Mouse (Mus musculus): ENCODE data around the gene Itsn1.
A peak's percentile ranks its signal among the peaks of the same experiment; 100 is the strongest.

Gene Itsn1

DNA sequence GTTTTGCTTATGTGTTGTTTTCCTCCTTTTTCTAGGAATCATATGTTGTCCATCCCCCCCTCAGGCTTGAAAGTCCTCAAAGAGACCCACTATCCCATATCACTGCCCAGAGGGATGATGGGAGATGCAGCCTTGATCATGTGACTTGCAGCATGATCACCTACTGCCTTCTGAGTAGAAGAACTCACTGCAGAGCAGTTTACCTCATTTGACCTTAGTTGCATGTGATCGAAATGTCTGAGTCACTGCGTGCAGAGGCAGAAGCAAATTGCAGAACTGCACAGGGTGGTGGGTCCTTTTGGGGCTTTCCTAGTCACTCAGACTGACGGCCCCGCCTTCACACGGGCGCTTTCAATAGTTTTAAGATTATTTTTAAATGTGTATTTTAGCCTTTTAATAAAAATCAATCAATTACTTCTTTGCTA is 141.1 kb downstream of the Itsn1 start:
- DNase-seq (ENCODE audit: low read depth, low spot score) = no peak

DNA sequence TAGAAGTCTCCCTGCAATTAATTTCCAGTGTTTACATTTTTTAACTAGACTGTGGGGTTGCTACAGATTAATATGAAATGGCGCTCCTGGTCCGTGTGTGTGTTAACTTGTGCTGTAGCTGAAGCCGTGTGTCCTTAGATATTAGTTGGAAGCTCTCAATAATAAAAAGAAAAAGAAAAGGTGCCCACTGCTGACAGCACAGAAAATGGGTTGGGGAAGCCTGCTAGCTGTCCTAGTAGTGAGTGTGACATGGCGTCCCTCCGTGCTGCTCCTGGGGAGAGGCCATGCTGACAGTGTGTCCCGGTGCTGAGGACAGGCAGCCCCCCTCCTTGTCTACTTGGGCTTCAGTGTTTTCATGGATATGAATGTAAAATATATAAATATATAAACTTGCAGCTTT is 142.1 kb downstream of the Itsn1 start:
- DNase-seq (ENCODE audit: low read depth, low spot score) = no peak

DNA sequence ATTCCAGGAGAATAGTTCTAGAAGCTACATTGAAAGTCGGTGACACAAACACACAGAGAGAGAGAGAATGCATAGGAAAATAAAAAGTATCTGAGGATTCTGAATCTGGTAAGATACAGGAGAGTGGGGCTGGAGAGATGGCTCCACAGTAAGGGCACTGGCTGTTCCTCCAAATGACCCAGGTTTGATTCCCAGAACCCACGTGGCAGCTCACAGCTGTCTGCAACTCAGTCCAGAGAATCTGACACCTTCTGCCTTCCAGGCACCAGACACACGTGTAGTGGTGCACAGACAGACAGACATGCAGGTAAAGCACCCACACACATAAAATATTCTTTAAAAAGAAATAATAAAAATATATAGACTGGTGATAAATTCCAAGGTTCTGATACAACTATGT is 144.6 kb downstream of the Itsn1 start:
- no peak for DNase-seq (ENCODE audit: low read depth, low spot score)

DNA sequence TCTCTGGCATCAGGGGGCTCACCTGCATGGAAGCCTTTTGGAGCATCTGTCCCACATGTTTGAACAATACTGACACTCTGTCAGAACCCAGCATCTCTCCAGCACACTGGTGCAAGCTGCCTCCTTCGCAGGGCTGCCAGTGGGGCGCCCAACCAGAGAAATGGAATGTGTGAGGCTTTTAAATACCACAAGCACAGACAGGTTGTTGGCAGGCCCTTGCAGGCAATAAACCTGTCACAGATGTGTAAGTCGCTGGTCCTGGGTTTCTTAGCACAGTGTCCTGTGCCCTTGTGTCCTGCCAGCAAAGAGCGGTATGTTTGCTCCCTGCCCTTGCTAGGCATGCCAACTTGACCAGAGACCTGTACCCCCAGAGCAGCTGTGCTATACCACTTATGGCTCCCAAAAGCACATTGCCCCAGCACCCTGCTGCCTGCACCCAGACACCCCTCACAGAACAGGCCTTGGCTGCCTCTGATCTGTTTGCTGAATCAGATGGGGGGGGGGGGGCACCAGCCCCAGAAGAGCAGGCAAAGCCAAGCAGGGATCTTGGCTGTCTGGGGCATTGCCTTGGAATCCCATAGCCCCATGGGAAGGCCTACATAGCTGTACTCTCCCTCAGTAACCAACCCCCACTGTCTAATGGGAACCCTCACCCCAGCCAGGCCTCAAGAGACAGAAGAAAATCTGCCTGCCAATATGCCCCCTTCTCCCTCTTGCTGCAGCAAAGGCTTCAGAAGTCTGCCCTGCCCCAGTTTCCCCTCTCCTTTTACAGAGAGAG is 146.7 kb downstream of the Itsn1 start:
- DNase-seq (ENCODE audit: low read depth, low spot score) = no peak

DNA sequence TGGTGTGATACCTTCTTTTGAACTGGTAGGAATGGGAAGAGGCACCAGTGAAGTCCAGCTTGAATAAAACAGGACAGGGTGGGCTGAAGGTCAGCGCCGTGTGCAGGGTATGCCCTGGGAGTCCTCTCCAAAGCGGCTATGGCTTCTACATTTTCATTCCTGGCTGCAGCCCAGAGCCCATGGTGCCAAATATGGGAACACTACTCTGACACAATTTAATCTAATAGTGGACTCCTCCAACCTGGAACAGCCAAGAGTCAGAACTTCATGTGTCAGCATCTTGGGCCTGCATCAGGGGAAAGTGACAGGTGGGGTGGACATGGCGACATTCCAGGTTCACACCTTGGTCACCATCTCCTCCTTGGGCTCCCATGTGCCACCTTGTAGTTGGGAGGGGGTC is 147.4 kb downstream of the Itsn1 start:
- no peak for DNase-seq (ENCODE audit: low read depth, low spot score)

DNA sequence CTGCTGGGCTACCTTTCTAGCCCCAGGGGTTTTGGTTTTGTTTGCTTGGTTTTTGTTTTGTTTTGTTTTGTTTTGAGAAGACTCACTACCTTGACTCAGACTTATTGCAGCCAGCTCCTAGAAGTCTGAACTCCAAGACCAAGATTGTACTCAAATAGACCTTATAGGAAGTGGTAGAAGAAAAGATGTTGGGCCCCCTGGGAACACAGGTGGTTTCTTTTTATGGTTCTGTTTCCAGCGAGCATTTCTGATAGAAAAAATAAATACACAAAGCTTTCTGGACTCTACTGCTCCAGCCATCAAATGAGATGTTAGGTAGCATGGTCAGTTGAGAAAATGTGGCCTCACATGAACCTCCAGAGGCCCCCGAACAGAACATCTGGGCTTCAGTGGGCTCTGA is 150.0 kb downstream of the Itsn1 start:
- DNase-seq (ENCODE audit: low read depth, low spot score) = no peak

DNA sequence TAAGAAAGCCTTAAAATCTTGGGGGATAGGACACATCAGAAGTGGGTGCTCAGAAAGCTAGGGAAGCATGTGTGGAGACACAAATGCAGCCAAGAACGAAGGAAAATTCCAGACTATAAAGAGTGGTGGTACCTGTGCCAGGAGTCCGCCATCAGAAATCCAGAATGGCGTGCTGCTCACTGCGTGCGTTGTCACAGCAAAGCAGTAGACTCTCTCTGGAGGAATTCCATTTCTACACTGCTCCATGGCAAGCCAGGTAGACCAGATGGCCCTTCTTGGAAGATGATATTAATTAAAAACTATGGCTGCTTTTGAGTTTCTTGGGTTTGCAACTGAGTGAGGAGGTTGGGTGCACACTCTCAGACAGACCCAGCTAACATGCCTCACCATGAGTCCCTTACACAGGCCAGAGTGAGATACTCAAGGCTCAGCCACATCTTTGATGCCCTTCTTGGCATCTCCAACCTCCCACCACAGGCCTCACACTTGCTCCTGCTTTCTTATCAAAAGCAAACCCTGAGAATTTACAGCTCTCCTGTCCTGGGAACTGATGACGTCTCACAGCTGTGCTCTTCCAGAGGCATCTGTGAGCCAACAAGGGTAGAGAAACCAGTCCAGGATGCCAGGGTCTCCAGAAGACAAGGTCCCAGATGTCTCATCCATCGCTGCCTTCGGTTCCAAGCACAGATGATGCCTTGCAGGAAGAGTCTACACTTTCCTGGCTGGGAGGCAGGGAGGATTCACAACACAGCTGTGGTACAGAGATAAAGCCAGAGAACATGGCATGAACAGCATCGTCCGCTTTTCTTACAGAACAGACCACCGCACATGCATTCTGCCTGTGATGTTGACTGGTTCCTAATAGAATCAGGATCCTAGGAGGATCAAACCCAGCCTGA is 152.0 kb downstream of the Itsn1 start:
- no peak for DNase-seq (ENCODE audit: low read depth, low spot score)

DNA sequence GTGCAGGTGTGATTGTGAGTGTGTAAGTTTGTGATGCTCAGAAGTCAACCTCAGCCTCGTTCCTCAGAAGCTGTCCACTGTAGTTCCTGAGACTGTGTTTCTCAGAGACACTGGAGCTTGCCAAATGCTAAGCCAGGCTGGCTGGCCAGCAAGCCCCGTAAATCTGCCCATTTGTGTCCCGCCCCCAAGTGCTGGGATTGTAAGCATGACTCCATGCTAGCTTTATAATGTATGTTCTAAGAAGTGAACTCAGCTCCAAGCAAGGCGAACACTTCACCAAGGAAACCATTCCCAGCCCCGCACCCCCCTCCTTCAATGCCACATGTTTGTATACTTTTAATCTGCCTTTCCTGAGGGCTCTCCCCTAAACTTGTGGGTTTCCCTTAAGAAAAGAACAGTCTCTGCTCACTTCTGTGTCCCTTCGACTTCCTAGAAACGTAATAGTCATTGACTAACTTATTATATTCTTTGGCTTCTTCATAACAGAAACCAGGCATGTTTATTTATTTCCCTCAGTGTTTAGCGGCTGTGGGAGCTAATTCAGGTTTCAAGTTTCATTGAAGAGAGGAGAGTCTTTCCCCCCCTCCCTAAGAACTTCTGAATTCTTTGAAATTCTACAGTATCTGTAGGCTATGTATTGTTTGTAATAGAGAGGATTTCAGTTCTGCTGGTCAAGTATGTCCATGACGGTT is 153.2 kb downstream of the Itsn1 start:
- no peak for DNase-seq (ENCODE audit: low read depth, low spot score)

DNA sequence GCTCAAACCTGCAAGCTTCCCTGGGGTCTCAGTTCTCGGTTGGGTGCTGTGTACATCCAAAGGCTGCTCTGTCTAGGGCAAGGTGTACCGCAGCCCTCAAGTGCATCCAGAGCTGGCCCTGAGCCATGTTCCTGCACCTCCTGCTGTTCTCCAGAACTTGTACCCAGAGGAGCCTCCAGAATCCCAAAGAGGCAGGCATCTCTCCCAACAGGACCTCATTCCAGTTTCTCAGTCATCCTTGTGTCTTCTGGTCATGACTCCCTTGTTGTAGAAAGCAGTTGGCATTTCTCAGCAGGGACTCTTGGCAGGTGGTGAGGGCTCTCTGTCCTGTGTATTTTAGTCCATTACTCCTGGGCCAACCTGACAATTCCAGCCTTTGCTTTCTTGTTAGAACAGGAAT is 154.6 kb downstream of the Itsn1 start:
- DNase-seq (ENCODE audit: low read depth, low spot score) = no peak

DNA sequence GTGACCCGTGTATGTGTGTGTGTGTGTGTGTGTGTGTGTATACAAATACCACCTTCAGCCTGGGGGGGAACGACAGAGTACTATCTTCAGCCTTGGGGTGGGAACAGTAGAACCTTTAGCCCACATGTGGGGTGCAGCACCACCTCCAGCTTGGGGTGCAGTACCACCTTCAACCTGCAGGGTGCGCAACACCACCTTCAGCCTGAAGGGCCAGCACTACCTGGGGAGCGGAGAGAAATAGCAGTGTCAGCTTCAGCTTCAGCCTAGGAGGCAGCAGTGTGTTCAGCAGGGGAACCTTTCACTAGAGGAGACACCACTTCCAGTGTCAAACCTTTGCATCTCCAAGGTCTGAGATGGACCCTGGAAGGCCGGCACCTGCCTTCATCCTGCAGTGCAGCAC is 155.1 kb downstream of the Itsn1 start:
- DNase-seq (ENCODE audit: low read depth, low spot score) = no peak

DNA sequence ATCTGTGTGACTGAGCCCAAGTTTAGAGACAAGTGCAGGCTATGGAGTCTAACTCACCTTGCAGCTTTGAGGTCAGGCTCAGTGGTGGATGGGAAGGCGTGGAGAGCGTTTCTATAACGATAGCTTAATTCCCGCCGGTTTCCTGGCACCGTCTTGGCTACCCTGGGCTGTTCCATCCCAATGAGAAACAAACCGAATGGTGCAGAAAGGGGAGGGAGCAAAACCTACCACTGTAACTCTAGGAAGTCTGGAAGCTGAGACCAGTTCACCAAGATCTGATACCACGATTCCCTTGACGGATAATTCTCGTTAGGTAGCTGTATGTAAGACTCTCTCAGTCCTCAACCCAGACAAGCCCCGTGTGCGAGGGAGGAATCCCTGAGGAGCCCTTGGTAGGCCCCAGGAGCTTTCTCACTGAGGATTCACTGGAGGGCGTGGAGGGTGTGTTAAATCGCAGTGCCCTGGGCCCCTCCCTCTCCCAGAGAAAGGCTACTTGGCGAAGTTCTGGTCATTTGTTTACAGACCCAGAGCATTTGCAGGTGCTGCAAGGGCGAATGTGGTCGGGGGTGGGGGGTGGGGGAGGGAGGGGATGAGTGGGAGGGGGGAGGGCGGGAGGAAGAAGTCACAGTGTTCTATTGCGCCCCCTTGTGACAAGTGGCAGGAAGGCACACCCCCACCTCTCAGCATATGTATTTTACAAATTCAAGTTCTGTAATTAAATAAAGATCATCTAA is 156.5 kb downstream of the Itsn1 start:
- no peak for DNase-seq (ENCODE audit: low read depth, low spot score)

DNA sequence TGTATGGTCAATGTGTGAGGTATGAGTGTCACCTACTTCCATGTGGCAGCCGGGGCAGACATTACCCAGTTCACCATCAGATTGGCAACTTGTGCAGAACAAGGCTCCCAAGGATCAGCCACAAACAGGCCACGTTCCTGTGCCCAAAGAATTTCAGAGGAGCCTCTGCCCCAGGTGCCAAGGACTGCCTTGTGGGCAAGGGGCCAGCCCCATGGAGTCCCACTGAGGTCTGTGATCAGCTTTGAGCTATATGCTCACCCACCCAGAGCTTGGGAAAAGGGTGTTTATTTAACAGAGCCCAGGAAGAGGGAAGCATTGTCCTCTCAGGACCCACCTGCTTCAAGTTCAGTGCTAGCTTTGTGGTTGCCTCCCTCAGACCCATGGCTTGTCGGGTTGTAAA is 159.3 kb downstream of the Itsn1 start:
- no peak for DNase-seq (ENCODE audit: low read depth, low spot score)

DNA sequence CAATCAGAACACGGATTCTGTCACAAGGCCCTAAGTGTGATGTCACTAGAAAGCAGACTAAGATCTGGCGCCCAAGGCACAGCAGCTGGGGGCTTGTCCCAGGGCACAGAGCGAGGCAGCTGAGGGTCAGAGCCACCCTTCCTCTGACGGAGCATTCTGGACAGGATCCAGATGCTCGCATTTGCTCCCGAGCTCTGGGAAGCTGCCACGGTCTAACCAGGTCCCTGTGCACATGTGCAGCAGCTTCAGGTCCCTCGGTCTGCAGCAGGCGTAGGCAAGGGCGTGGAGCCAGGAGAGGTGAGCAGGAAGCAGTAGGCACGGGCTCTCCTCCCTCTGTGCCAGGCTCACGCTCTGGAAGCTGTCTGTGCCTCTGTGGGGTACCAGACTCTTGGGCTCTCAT is 160.8 kb downstream of the Itsn1 start:
- no peak for DNase-seq (ENCODE audit: low read depth, low spot score)

DNA sequence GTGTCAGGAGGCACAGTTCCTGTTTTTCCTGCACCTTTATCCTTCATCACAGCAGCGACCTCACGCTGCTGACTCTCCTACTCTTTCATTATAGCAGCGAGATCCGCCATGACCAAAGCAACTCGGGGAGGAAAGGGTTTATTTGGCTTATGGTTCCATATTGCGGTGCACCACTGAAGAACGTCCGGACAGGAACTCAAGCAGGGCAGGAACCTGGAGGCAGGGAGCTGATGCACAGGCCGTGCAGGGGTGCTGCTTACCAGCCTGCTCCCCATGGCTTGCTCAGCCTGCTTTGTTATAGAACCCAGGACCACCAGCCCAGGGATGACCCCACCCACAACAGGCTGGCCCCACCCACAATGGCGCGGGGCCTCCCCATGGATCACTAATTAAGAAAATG is 162.1 kb downstream of the Itsn1 start:
- DNase-seq (ENCODE audit: low read depth, low spot score) = no peak

DNA sequence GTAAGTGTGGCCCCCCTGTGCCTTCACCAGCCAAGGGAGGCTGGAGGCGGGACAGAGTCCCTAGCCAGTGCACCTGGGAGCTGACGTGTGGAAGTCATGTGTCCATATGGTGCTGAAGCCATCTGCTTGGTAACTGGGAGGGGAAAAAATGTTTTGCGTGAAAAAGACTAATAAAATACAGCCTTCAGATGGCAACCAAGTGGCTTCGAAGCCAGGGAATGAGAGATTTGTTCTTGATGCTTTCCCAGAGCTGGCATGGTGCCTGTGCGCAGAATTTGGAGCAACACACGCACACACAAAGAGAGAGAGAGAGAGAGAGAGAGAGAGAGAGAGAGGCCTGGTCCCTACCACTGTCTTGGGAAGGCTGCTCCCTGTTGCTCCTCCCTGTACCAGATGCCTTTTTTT is 167.3 kb downstream of the Itsn1 start:
- DNase-seq (ENCODE audit: low read depth, low spot score) = peak; percentile 74

DNA sequence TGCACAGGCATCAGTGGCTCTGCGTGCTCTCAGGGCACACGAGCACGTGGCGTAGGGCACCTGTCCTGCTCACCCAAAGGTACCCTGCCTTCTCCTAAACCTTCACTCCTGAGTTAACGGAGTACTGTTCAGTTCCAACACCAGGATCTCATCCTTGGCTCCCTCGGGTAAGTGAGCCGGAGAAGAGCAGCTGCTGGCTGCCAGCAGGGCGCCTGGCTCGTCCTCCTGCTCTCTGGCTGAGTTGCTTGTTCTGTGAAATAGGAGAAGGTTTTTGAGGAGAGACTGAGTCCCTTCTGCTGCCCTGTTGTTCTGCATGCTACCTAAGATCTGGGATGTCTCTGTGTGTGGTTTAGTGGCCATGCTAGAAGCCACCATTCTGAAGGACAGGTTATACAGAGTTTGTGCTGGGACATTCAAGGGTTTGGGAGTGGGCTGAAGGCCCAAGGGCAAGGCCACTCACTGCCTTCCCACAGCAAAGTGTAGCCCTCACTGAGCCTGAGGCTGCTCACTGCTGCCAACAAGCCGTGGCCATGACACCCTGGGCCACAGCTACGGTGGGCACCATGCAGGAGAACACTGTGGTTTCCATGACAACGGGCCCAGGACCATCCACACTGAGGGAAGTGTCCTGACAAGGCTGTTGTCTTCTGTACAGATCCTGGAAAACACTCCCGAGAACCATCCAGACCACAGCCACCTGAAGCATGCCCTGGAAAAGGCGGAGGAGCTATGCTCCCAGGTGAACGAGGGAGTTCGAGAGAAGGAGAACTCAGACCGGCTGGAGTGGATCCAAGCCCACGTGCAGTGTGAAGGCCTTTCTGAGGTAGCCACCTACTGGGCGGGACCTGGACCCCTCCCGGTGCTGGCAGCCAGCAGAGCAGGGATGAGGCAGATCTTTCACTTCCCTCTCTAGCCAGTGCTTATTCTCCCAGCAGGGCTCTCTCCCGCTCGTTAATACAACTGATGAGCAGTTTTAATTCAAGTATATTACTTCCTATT is 170.1 kb downstream of the Itsn1 start:
- no peak for DNase-seq (ENCODE audit: low read depth, low spot score)

DNA sequence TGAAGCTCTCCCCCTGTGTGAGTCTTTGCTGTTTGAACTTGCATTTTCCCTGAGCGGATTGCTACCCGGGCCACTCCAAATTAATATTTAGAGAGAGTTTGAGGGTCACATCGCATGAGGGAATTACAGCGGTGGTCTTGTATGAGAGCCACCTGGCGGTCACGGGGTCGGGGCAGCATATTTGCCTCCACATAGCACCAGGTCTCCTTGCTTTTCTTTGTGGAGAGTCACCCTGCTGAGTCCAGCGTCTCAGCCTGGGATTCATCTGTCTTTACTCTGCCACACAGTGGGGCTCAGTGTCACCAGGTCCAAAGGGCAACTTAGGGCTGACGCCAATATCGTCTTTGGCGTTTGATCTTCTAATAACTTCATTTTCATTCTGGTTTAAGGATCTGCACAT is 171.2 kb downstream of the Itsn1 start:
- DNase-seq (ENCODE audit: low read depth, low spot score) = no peak

DNA sequence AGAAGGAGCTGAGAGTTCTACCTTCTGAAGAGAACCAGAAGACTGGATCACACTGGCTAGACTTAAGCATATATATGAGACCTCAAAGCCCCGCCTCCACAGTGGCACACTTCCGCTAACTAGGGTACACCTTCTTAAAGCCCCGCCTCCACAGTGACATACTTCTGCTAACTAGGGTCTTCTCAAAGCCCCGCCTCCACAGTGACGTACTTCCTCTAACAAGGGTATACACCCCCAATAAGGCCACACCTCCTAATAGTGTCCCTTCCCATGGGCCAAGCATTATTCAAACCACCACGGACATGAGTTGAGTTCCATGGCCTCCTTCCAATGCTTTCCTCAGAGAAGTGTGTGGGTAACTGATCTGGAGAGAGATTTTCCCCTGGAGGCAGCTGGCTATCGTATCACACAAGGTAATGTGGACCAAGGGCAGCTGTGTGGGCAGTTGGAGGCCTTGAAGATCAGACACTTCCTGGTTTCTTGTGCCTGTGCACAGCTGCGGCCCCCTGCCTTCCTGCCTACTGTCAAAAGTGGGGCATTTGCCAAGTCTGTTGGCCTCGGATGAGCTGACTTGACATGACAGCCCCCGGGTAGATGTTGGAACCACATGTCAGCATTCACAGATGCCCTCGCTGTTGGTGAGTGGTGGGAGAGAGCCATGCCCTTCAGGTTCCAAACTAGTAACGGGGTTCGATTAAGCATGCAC is 174.9 kb downstream of the Itsn1 start:
- DNase-seq (ENCODE audit: low read depth, low spot score) = no peak

DNA sequence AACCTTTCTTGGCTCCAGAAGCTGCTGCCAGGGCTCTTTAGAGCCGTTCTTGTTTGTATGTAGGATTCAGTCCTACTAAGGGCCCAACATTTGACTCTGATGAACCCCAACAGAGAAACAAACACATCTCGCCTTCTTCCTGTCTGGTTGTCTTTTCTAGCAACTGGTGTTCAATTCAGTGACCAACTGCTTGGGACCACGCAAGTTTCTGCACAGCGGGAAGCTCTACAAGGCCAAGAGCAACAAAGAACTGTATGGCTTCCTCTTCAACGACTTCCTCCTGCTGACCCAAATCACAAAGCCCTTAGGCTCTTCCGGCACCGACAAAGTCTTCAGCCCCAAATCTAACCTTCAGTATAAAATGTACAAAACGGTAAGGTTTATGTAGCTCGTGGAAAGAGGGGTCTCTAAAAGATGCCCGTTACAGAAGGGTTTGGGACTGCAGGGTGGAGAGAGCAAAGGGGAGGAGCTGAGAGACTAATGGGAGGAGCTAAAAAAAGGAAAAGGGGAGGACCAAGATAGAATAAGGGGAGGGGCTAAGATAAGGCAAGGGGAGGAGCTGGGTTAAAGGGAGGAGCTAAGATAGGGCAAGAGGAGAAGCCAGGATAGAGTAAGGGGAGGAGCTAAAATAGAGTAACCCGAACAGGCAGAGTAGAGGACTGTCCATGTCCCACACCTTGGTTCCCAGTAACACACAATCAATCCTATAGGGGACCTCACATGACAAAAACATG is 176.2 kb downstream of the Itsn1 start:
- DNase-seq (ENCODE audit: low read depth, low spot score) = no peak
